Mouse (Mus musculus): ENCODE measurements around the gene 2310009B15Rik.

2310009B15Rik gene

GRCm38 (mm10) chr1:138856101-138856950 lies at the start of gene 2310009B15Rik:
2310009B15Rik (minus strand) TSS chr1:138856852.
- DNase-seq (ENCODE audit: extremely low read depth, insufficient read length, low spot score): peak; percentile 88

- DNase-seq (ENCODE audit: extremely low read depth, insufficient read length, low spot score): no peak
Observed at GRCm38 (mm10) chr1:138906256-138906655, 49.6 kb upstream of the 2310009B15Rik start.

- DNase-seq (ENCODE audit: extremely low read depth, insufficient read length, low spot score): no peak
Observed at GRCm38 (mm10) chr1:138905092-138905765, 48.6 kb upstream of the 2310009B15Rik start.

- no peak for DNase-seq (ENCODE audit: extremely low read depth, insufficient read length, low spot score)
Observed at GRCm38 (mm10) chr1:138903894-138904293, 47.2 kb upstream of the 2310009B15Rik start.

GRCm38 (mm10) chr1:138901431-138902117 lies 44.9 kb upstream of the 2310009B15Rik start:
- DNase-seq (ENCODE audit: extremely low read depth, insufficient read length, low spot score): no peak

GRCm38 (mm10) chr1:138896088-138896487 lies 39.4 kb upstream of the 2310009B15Rik start:
- DNase-seq (ENCODE audit: extremely low read depth, insufficient read length, low spot score): no peak

- no peak for DNase-seq (ENCODE audit: extremely low read depth, insufficient read length, low spot score)
Observed at GRCm38 (mm10) chr1:138877470-138878254, 21.0 kb upstream of the 2310009B15Rik start.

- no peak for DNase-seq (ENCODE audit: extremely low read depth, insufficient read length, low spot score)
Observed at GRCm38 (mm10) chr1:138876371-138877045, 19.9 kb upstream of the 2310009B15Rik start.

GRCm38 (mm10) chr1:138850823-138851222 lies 5.8 kb downstream of the 2310009B15Rik start:
- no peak for DNase-seq (ENCODE audit: extremely low read depth, insufficient read length, low spot score)

GRCm38 (mm10) chr1:138850161-138850539 lies 6.5 kb downstream of the 2310009B15Rik start:
- DNase-seq (ENCODE audit: extremely low read depth, insufficient read length, low spot score): no peak

- DNase-seq (ENCODE audit: extremely low read depth, insufficient read length, low spot score): no peak
Observed at GRCm38 (mm10) chr1:138849531-138850160, 7.0 kb downstream of the 2310009B15Rik start.

- no peak for DNase-seq (ENCODE audit: extremely low read depth, insufficient read length, low spot score)
Observed at GRCm38 (mm10) chr1:138848511-138849109, 8.0 kb downstream of the 2310009B15Rik start, which contains the start of gene Lhx9. Lhx9 (minus strand) TSS chr1:138848577.

- no peak for DNase-seq (ENCODE audit: extremely low read depth, insufficient read length, low spot score)
Observed at GRCm38 (mm10) chr1:138848026-138848425, 8.6 kb downstream of the 2310009B15Rik start.

- no peak for DNase-seq (ENCODE audit: extremely low read depth, insufficient read length, low spot score)
Observed at GRCm38 (mm10) chr1:138847146-138847545, 9.5 kb downstream of the 2310009B15Rik start.

GRCm38 (mm10) chr1:138846581-138846980 lies 10.1 kb downstream of the 2310009B15Rik start:
- DNase-seq (ENCODE audit: extremely low read depth, insufficient read length, low spot score): no peak

GRCm38 (mm10) chr1:138846131-138846530 lies 10.5 kb downstream of the 2310009B15Rik start:
- DNase-seq (ENCODE audit: extremely low read depth, insufficient read length, low spot score): no peak

- no peak for DNase-seq (ENCODE audit: extremely low read depth, insufficient read length, low spot score)
Observed at GRCm38 (mm10) chr1:138845481-138845880, 11.2 kb downstream of the 2310009B15Rik start.

- no peak for DNase-seq (ENCODE audit: extremely low read depth, insufficient read length, low spot score)
Observed at GRCm38 (mm10) chr1:138844166-138844565, 12.5 kb downstream of the 2310009B15Rik start.

Measured in 3134 (cell line).